Mouse (Mus musculus): ENCODE data around the gene Il5ra. TPM values are rescaled to one million over a fixed set of nuclear protein-coding genes. Genes with fewer than 3 reads are reported as not detected.

Gene Il5ra
- polyA plus RNA-seq, 1 experiment, result 1.5 TPM

- Histone ChIP-seq H3K4me1 (ENCODE audit: control insufficient read depth, insufficient read depth, low read length) (no peaks in the 10 kb centered on the region; the same call in 1 of the 2 replicates), H3K4me3 (replicated peaks; ENCODE audit: control insufficient read depth, low read depth, low read length) (no peak overlapping the region), H3K27ac (ENCODE audit: control insufficient read depth, insufficient read depth, low read depth, low read length, poor library complexity) (no peak overlapping the region)
- WGBS, result 6% methylated on average over 1 of the region's 1 CpGs
- TF ChIP-seq CTCF (IDR thresholded peaks at IDR 0.05; ENCODE audit: control insufficient read depth, insufficient read depth, low read length) (no peak), POLR2A (IDR thresholded peaks at IDR 0.05; ENCODE audit: borderline replicate concordance, control insufficient read depth, low read depth, low read length) (no peak)
These were observed 21.1 kb downstream of the Il5ra start for GRCm38 (mm10) chr6:106727703-106728102.

DNA sequence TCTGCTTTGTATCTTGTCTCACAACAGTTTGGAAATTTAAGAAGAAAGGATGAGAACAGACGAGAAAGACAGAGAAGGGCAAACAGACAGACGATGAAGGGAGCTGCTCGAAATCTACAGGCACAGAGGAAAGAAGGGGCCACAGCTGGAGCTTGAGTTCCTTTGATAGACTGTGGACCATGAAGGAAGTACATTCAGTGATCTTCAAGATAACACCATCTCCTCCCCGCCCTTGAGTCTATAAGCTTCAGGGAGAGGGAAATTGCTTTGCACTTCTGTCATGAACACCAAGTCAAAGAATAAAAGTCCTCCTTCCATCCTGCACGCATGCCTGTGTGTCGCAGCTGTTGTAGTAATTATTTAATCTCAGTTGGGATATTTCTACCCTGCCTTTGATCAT is 22.8 kb downstream of the Il5ra start:
- TF ChIP-seq CTCF (IDR thresholded peaks at IDR 0.05; ENCODE audit: control insufficient read depth, insufficient read depth, low read length), result no peak
- no peak for TF ChIP-seq POLR2A (IDR thresholded peaks at IDR 0.05; ENCODE audit: borderline replicate concordance, control insufficient read depth, low read depth, low read length)

DNA sequence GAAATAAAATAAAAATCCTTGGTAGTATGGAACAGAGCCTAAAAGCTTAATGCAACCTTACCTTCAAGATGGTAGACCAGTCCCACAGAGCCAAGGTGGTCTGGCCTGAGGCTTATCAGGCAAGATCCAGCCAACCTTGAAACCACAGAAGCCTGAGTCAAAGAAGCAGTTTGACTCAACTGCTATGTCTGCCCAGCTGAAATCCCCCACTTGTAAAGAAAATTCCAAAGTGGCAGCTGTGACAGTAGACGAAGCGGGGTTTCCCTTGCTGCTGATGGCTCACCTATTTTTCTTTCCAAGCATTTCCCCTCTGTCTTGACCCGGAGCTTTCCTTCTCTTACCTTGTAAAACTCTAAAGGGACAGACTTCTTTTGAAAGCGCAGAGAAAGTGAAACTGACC is 23.2 kb downstream of the Il5ra start:
- no peak for TF ChIP-seq CTCF (IDR thresholded peaks at IDR 0.05; ENCODE audit: control insufficient read depth, insufficient read depth, low read length)
- TF ChIP-seq POLR2A (IDR thresholded peaks at IDR 0.05; ENCODE audit: borderline replicate concordance, control insufficient read depth, low read depth, low read length), result no peak
- WGBS, result 19% methylated on average over 4 of the region's 4 CpGs
- Histone ChIP-seq H3K4me1 (ENCODE audit: control insufficient read depth, insufficient read depth, low read length) (no peaks in the 10 kb centered on the region; the same call in 1 of the 2 replicates), H3K27ac (ENCODE audit: control insufficient read depth, insufficient read depth, low read depth, low read length, poor library complexity) (no peak overlapping the region), H3K4me3 (replicated peaks; ENCODE audit: control insufficient read depth, low read depth, low read length) (peak overlapping the region; percentile 22)

More for the DNA sequence above, 22.8 kb downstream of the Il5ra start:
- H3K4me3 ChIP-seq (replicated peaks; ENCODE audit: control insufficient read depth, low read depth, low read length), result peak overlapping the region; percentile 5
- WGBS, result 10% methylated on average over 6 of the region's 6 CpGs
- H3K27ac ChIP-seq (ENCODE audit: control insufficient read depth, insufficient read depth, low read depth, low read length, poor library complexity), result no peak overlapping the region
- H3K4me1 ChIP-seq (ENCODE audit: control insufficient read depth, insufficient read depth, low read length), result no peaks in the 10 kb centered on the region; the same call in 1 of the 2 replicates

DNA sequence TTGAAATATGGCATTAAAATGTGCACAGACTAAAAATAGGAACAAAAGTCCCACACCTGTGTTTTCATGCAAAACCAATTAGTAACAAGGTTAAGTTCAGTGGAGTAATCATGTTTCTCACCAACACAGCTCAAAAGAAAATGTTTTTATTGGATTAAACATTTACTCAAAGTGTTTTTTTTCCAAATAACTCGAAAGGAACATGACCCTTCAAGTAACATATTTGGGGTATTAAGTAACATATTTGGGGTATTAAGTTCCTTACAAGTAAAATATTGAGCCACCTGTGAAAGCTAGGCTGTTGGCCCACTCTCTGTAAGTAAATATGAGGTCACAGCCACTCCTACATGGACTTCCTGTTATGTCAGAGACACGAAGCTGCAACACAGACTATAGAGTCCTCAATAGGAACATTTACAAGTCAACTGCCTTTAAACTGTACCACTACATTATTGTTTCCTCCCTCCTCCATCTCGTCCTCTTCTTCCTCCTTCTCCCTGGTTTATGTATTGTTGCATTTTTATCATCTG is 43.3 kb downstream of the Il5ra start:
- Histone ChIP-seq H3K27ac (ENCODE audit: control insufficient read depth, insufficient read depth, low read depth, low read length, poor library complexity) (no peak overlapping the region), H3K4me1 (ENCODE audit: control insufficient read depth, insufficient read depth, low read length) (no peaks in the 10 kb centered on the region), H3K4me3 (replicated peaks; ENCODE audit: control insufficient read depth, low read depth, low read length) (no peak overlapping the region)
- 28% methylated on average over 3 of the region's 3 CpGs for WGBS
- TF ChIP-seq CTCF (IDR thresholded peaks at IDR 0.05; ENCODE audit: control insufficient read depth, insufficient read depth, low read length) (no peak), POLR2A (IDR thresholded peaks at IDR 0.05; ENCODE audit: borderline replicate concordance, control insufficient read depth, low read depth, low read length) (no peak)

- no peak for TF ChIP-seq CTCF (IDR thresholded peaks at IDR 0.05; ENCODE audit: control insufficient read depth, insufficient read depth, low read length)
- TF ChIP-seq POLR2A (IDR thresholded peaks at IDR 0.05; ENCODE audit: borderline replicate concordance, control insufficient read depth, low read depth, low read length), result no peak
- no peaks in the 10 kb centered on the region for H3K4me1 ChIP-seq (ENCODE audit: control insufficient read depth, insufficient read depth, low read length)
- 61% methylated on average over 3 of the region's 3 CpGs for WGBS
- H3K4me3 ChIP-seq (replicated peaks; ENCODE audit: control insufficient read depth, low read depth, low read length), result no peak overlapping the region
- no peak overlapping the region for H3K27ac ChIP-seq (ENCODE audit: control insufficient read depth, insufficient read depth, low read depth, low read length, poor library complexity)
These were observed 46.9 kb downstream of the Il5ra start for GRCm38 (mm10) chr6:106701931-106702330.

GRCm38 (mm10) chr6:106675581-106675980 is 73.3 kb downstream of the Il5ra start:
- WGBS, result 83% methylated on average over 8 of the region's 8 CpGs
- Histone ChIP-seq H3K27ac (ENCODE audit: control insufficient read depth, insufficient read depth, low read depth, low read length, poor library complexity) (no peak overlapping the region), H3K4me3 (replicated peaks; ENCODE audit: control insufficient read depth, low read depth, low read length) (no peak overlapping the region), H3K4me1 (ENCODE audit: control insufficient read depth, insufficient read depth, low read length) (no peaks in the 10 kb centered on the region)
- TF ChIP-seq POLR2A (IDR thresholded peaks at IDR 0.05; ENCODE audit: borderline replicate concordance, control insufficient read depth, low read depth, low read length), result no peak
- no peak for TF ChIP-seq CTCF (IDR thresholded peaks at IDR 0.05; ENCODE audit: control insufficient read depth, insufficient read depth, low read length)

GRCm38 (mm10) chr6:106663780-106664651 is 84.8 kb downstream of the Il5ra start:
- WGBS, result 23% methylated on average over 6 of the region's 6 CpGs
- H3K27ac ChIP-seq (ENCODE audit: control insufficient read depth, insufficient read depth, low read depth, low read length, poor library complexity), result no peak overlapping the region
- H3K4me1 ChIP-seq (ENCODE audit: control insufficient read depth, insufficient read depth, low read length), result no peaks in the 10 kb centered on the region
- TF ChIP-seq CTCF (IDR thresholded peaks at IDR 0.05; ENCODE audit: control insufficient read depth, insufficient read depth, low read length), result no peak
- no peak for TF ChIP-seq POLR2A (IDR thresholded peaks at IDR 0.05; ENCODE audit: borderline replicate concordance, control insufficient read depth, low read depth, low read length)
- H3K4me3 ChIP-seq (replicated peaks; ENCODE audit: control insufficient read depth, low read depth, low read length), result no peak overlapping the region

Other genes with a start within 250 kb of the Il5ra start
- 13.8 and 16.4 TPM in 2 replicates for gene Trnt1, start 20.1 kb upstream of the Il5ra start, polyA plus RNA-seq (2011; ENCODE audit: insufficient read depth, insufficient read length, low replicate concordance, missing spikeins)
- gene Crbn, start 51.0 kb upstream of the Il5ra start, polyA plus RNA-seq (2011; ENCODE audit: insufficient read depth, insufficient read length, low replicate concordance, missing spikeins), result 7.4 and 14.3 TPM in 2 replicates

All from bone marrow, adult 2 months (tissue).